Comparison of ENCODE assay signal across 19 mouse cellular contexts in the genomic region with DNA sequence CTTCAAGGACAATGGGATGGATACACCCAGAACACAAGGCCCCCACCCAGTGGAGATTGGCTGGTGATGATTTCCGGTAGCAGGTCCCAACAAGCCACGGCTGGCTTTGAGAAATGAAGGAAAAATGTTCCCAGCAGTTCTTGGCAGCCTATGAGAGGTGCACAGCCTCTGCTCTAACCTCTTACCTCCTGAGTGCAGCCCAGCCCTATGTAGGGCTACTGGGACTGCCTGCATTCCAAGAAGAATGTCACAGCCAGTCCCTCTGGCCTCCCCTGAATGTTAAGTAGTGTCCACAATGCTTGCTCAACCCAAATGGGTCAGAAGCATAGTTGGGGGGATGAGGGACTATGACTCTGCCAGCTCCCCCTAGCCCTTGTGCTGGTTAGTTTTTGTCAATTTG. TPM values are rescaled to one million over a fixed set of nuclear protein-coding genes. Genes with fewer than 3 reads are reported as not detected.
DNase-seq lines count a peak whose midpoint lies in the region; ATAC-seq and TF ChIP-seq lines count a peak whose summit lies in the region.
"Had no signal": no experiment of that assay in that cellular context is flagged by ENCODE, and none has a peak within 500 bp of the region (broad histone marks: within the 10 kb centered on the region; RNA-seq: fewer than 3 reads in every experiment).

No protein-coding gene starts in this region.

- no peak overlapping the region for H3K4me3 ChIP-seq in layer of hippocampus, adult 2 months
- H3K4me3 ChIP-seq in stomach, embryonic 15.5 days (replicated peaks) = no peak overlapping the region
- H3K4me3 ChIP-seq in stomach, postnatal 0 days (ENCODE audit: low read depth, low read length) = no peak overlapping the region
- no peak overlapping the region for H3K4me3 ChIP-seq in heart, embryonic 12.5 days
- H3K4me3 ChIP-seq: embryonic facial prominence, embryonic 12.5 days; forebrain, embryonic 15.5 days; heart, adult 2 months; hindbrain, embryonic 10.5 days had no signal

- H3K9me3 ChIP-seq in stomach, embryonic 15.5 days = no peaks in the 10 kb centered on the region
- no peaks in the 10 kb centered on the region for H3K9me3 ChIP-seq in stomach, postnatal 0 days (ENCODE audit: control insufficient read depth, low read length)
- H3K9me3 ChIP-seq in heart, embryonic 12.5 days (replicated peaks) = no peaks in the 10 kb centered on the region
- H3K9me3 ChIP-seq: embryonic facial prominence, embryonic 12.5 days; forebrain, embryonic 15.5 days; G1E; hindbrain, embryonic 10.5 days had no signal

- TF ChIP-seq CTCF in layer of hippocampus, adult 2 months (conservative IDR thresholded peaks at IDR 0.05) = no peak
- no peak for TF ChIP-seq CTCF in stomach, postnatal 0 days (IDR thresholded peaks at IDR 0.05; ENCODE audit: low read depth)

- no peak for DNase-seq in layer of hippocampus, adult 2 months (ENCODE audit: low spot score in 2 of 2)
- DNase-seq in layer of hippocampus, postnatal 10 days (ENCODE audit: low spot score in 2 of 2) = no peak
- DNase-seq in lung, postnatal 25 days (ENCODE audit: low spot score) = peak; percentile 22
- no peak for DNase-seq in lung, postnatal 36 days
- no peak for DNase-seq in stomach, postnatal 0 days (ENCODE audit: low spot score)
- DNase-seq: adrenal gland, postnatal 25 days; cerebellum, adult 8-10 months; cerebellum, postnatal 25 days; gastrocnemius, postnatal 14 days; heart, adult 2 months had no signal

- no peak for TF ChIP-seq EP300 in stomach, postnatal 0 days (optimal IDR thresholded peaks at IDR 0.05)

- peak overlapping the region; percentile 33; the same call in 1 of the 2 replicates for H3K27ac ChIP-seq in layer of hippocampus, adult 2 months
- H3K27ac ChIP-seq in stomach, embryonic 15.5 days = 0 out of 2 replicates have a peak overlapping the region, but pooled peaks have one; percentile 4
- H3K27ac ChIP-seq in stomach, postnatal 0 days (replicated peaks) = peak overlapping the region; percentile 67
- no peak overlapping the region for H3K27ac ChIP-seq in heart, embryonic 12.5 days (ENCODE audit: poor library complexity, severe bottlenecking)
- H3K27ac ChIP-seq: embryonic facial prominence, embryonic 12.5 days; forebrain, embryonic 15.5 days; heart, adult 2 months; hindbrain, embryonic 10.5 days; hindbrain, embryonic 14.5 days had no signal

- ATAC-seq in stomach, embryonic 15.5 days (ENCODE audit: insufficient read depth, low FRiP score, low read depth) = no peak
- ATAC-seq in stomach, postnatal 0 days (ENCODE audit: low FRiP score, low TSS enrichment) = 0 out of 2 replicates have a peak, but pooled peaks have one; percentile 15
- ATAC-seq in heart, embryonic 12.5 days (ENCODE audit: insufficient number of reproducible peaks, low FRiP score) = no peak
- ATAC-seq: forebrain, embryonic 15.5 days had no signal

- H3K27me3 ChIP-seq in stomach, embryonic 15.5 days (replicated peaks) = no peaks in the 10 kb centered on the region
- no peaks in the 10 kb centered on the region for H3K27me3 ChIP-seq in stomach, postnatal 0 days (ENCODE audit: control insufficient read depth, insufficient read depth, low read length)
- H3K27me3 ChIP-seq in heart, embryonic 12.5 days (replicated peaks) = no peaks in the 10 kb centered on the region
- H3K27me3 ChIP-seq: embryonic facial prominence, embryonic 12.5 days; forebrain, embryonic 15.5 days had no signal

- 70% methylated on average over 2 of the region's 2 CpGs for WGBS in stomach, embryonic 15.5 days
- 47% methylated on average over 2 of the region's 2 CpGs for WGBS in stomach, postnatal 0 days
- 69% methylated on average over 2 of the region's 2 CpGs for WGBS in heart, embryonic 12.5 days

- no peak overlapping the region for H3K9ac ChIP-seq in stomach, embryonic 15.5 days
- H3K9ac ChIP-seq in stomach, postnatal 0 days (ENCODE audit: low read length) = no peak overlapping the region
- no peak overlapping the region for H3K9ac ChIP-seq in heart, embryonic 12.5 days
- H3K9ac ChIP-seq: embryonic facial prominence, embryonic 12.5 days; forebrain, embryonic 15.5 days; hindbrain, embryonic 14.5 days had no signal

- H3K36me3 ChIP-seq in stomach, embryonic 15.5 days = no peaks in the 10 kb centered on the region
- no peaks in the 10 kb centered on the region for H3K36me3 ChIP-seq in stomach, postnatal 0 days (ENCODE audit: control insufficient read depth, insufficient read depth, low read length)
- H3K36me3 ChIP-seq in heart, embryonic 12.5 days = no peaks in the 10 kb centered on the region
- H3K36me3 ChIP-seq: embryonic facial prominence, embryonic 12.5 days; forebrain, embryonic 15.5 days; G1E; hindbrain, embryonic 10.5 days had no signal

- H3K4me1 ChIP-seq in stomach, embryonic 15.5 days = 0 out of 2 replicates have a peak, but pooled peaks cover 2% of the 10 kb centered on the region
- no peaks in the 10 kb centered on the region for H3K4me1 ChIP-seq in stomach, postnatal 0 days (replicated peaks; ENCODE audit: control insufficient read depth, insufficient read depth)
- no peaks in the 10 kb centered on the region for H3K4me1 ChIP-seq in heart, embryonic 12.5 days (replicated peaks)
- H3K4me1 ChIP-seq: embryonic facial prominence, embryonic 12.5 days; forebrain, embryonic 15.5 days; hindbrain, embryonic 10.5 days had no signal

- H3K4me2 ChIP-seq in stomach, embryonic 15.5 days = no peak overlapping the region
- no peak overlapping the region for H3K4me2 ChIP-seq in stomach, postnatal 0 days (replicated peaks; ENCODE audit: low read depth)
- no peak overlapping the region for H3K4me2 ChIP-seq in heart, embryonic 12.5 days
- H3K4me2 ChIP-seq: embryonic facial prominence, embryonic 12.5 days; forebrain, embryonic 15.5 days; heart, embryonic 11.5 days; hindbrain, embryonic 14.5 days had no signal

RNA-seq across cellular contexts. Expression of gene Ripk4, which starts 27.0 kb away (rescaled TPM):
- under 1 TPM; 0.20 to 0.34 TPM for total RNA-seq in layer of hippocampus, adult 2 months (2021)
- total RNA-seq in layer of hippocampus, postnatal 10 days (2021) = under 1 TPM; 0.36 to 0.39 TPM
- 24.0 and 27.1 TPM in 2 replicates for polyA plus RNA-seq in stomach, embryonic 15.5 days (2015; fragmentation: Nextera tagmentation; extraction: Ambion mirVana)
- polyA plus RNA-seq in stomach, postnatal 0 days (2015; fragmentation: Nextera tagmentation; extraction: Ambion mirVana) = 20.4 and 24.1 TPM in 2 replicates
- 2.3 and 2.7 TPM in 2 replicates for polyA plus RNA-seq in heart, embryonic 12.5 days (2016; fragmentation: Nextera tagmentation; extraction: Ambion mirVana)
- total RNA-seq: gastrocnemius, adult 18-20 months; gastrocnemius, postnatal 14 days had no signal
- polyA plus RNA-seq: G1E had no signal
